Mouse (Mus musculus): Measurements from ENCODE around the gene Tmem115. TPM values are rescaled to one million over a fixed set of nuclear protein-coding genes. Genes with fewer than 3 reads are reported as not detected.

Gene Tmem115
- total RNA-seq, 1 experiment: 42.3 TPM

DNA sequence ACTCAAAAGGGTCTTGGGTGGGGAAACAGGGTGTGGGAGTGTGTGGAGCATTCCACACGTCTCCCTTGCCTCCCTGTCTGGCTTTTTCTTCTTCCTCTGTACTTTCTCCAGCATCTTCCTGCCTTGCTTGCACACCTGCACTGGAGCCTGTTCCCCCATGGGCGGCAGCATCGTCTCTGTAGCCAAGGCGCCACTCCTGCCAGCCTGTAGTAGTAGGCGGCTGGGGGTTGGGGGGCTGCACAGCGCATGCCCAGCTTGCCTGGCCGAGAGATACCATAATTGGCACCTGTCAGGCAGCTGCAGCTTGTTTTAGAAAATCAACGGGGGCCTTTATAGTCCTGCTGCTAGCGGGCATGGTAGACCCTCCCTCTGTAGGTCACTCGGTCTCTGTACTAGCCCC is 25.5 kb upstream of the Tmem115 start:
- Histone ChIP-seq H3K27ac (ENCODE audit: insufficient read depth, low read depth, low read length, poor library complexity, severe bottlenecking) (no peak overlapping the region), H3K4me1 (ENCODE audit: control insufficient read depth in 2 of 2, insufficient read depth in 2 of 2, low read length in 2 of 2, poor library complexity in 1 of 2) (peaks cover 0 to 2% of the 10 kb centered on the region in 2 experiments; a peak in 1 of 4 replicates), H3K4me3 (ENCODE audit: insufficient read depth in 1 of 2, low read depth in 1 of 2, low read length in 2 of 2, poor library complexity in 1 of 2, severe bottlenecking in 1 of 2) (no peak overlapping the region), H3K9me3 (ENCODE audit: control insufficient read depth, insufficient read depth, low read depth, low read length) (no peaks in the 10 kb centered on the region), H3K9ac (ENCODE audit: insufficient read depth, low read depth, low read length, poor library complexity, severe bottlenecking) (no peak overlapping the region), H3K36me3 (ENCODE audit: control insufficient read depth, insufficient read depth, low read length, poor library complexity, severe bottlenecking) (no peaks in the 10 kb centered on the region)
- no peak for DNase-seq (ENCODE audit: low read depth, low spot score)
- in situ Hi-C loops (cut with MboI; ENCODE audit: low sequenced_read_pairs in 2 of 2, unreplicated experiment in 2 of 2): no loop called here
- TF ChIP-seq CHD2 (IDR thresholded peaks at IDR 0.05; ENCODE audit: low read depth, low read length): no peak
- no peak for TF ChIP-seq ZNF384 (IDR thresholded peaks at IDR 0.05; ENCODE audit: low read depth, low read length)
- no peak for TF ChIP-seq ZC3H11A (IDR thresholded peaks at IDR 0.05; ENCODE audit: borderline replicate concordance, low read depth, low read length)
- TF ChIP-seq MAFK (IDR thresholded peaks at IDR 0.05; ENCODE audit: insufficient read depth, low read depth, low read length): no peak
- TF ChIP-seq HCFC1 (IDR thresholded peaks at IDR 0.05; ENCODE audit: borderline replicate concordance, insufficient read depth, low read length): no peak

DNA sequence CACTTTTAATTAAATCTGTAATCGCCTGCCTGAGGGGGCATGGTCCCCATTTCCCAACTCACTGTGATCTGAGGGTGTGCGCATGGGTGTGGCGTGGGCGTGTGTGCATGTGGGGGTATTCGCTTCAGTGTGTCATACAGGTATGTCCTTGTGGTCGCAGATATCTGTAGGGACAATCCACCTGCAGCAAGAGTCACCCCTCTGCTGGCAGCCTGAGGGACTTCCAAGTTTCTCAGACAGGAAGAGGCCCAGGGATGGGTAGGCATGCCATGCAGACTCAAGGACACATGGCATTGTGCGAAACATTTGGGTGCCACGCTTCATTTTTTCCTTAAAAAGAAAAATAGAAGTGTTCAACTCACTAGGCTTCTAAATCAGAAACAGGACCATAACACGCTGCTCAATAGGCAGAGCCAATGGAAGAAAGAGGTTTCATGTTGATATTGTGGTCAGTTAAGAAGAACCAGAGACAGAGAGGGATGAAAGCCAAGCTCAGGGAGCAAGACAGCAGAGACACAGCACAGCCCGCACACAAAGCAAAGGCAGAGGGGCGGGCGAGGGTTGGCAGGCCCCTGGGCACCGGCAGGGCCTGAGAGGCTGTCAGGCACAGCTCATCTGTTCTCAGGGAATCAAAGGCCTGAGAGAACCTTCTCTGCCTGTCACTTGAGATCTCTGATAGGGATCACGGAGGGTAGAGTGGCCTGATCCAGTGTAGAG is 23.2 kb upstream of the Tmem115 start:
- H3K9me3 ChIP-seq (ENCODE audit: control insufficient read depth, insufficient read depth, low read depth, low read length): no peaks in the 10 kb centered on the region
- no peaks in the 10 kb centered on the region for H3K36me3 ChIP-seq (ENCODE audit: control insufficient read depth, insufficient read depth, low read length, poor library complexity, severe bottlenecking)
- no peak overlapping the region for H3K9ac ChIP-seq (ENCODE audit: insufficient read depth, low read depth, low read length, poor library complexity, severe bottlenecking)
- no peak overlapping the region for H3K27ac ChIP-seq (ENCODE audit: insufficient read depth, low read depth, low read length, poor library complexity, severe bottlenecking)
- peaks cover 0 to 3% of the 10 kb centered on the region in 2 experiments; a peak in 1 of 4 replicates for H3K4me1 ChIP-seq (ENCODE audit: control insufficient read depth in 2 of 2, insufficient read depth in 2 of 2, low read length in 2 of 2, poor library complexity in 1 of 2)
- TF ChIP-seq CHD2 (IDR thresholded peaks at IDR 0.05; ENCODE audit: low read depth, low read length) (no peak), ZC3H11A (IDR thresholded peaks at IDR 0.05; ENCODE audit: borderline replicate concordance, low read depth, low read length) (no peak), ZNF384 (IDR thresholded peaks at IDR 0.05; ENCODE audit: low read depth, low read length) (no peak), HCFC1 (IDR thresholded peaks at IDR 0.05; ENCODE audit: borderline replicate concordance, insufficient read depth, low read length) (no peak), MAFK (IDR thresholded peaks at IDR 0.05; ENCODE audit: insufficient read depth, low read depth, low read length) (no peak)
- H3K4me3 ChIP-seq (ENCODE audit: insufficient read depth in 1 of 2, low read depth in 1 of 2, low read length in 2 of 2, poor library complexity in 1 of 2, severe bottlenecking in 1 of 2): no peak overlapping the region
- in situ Hi-C loops (cut with MboI; ENCODE audit: low sequenced_read_pairs in 2 of 2, unreplicated experiment in 2 of 2): loop anchor here (5.0 to 10.0 kb wide), 2 partner anchors 146 to 153 kb away; no protein-coding TSS in a partner anchor
- DNase-seq (ENCODE audit: low read depth, low spot score): no peak

DNA sequence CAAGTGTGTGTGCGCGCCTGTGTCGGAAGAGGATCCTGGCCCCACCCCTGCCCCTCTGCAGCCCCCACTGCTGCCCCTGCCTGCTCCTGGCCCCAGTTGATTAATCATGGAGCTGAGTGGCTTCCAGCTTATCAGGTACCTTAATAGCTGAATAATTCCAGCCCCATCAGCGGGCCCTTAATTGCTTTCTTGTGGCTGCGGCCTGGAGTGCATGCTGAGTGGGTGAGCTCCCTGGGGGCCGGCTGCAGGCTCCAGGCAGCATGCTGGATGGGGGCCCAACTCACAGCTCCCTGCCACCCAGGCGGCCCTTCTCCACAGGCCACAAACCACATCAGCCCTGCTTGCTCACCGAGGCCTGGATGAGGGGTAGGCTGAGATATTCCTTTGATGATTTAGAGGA is 22.3 kb upstream of the Tmem115 start:
- in situ Hi-C loops (cut with MboI; ENCODE audit: low sequenced_read_pairs in 2 of 2, unreplicated experiment in 2 of 2): loop anchor here (5.0 to 10.0 kb wide), 2 partner anchors 147 to 154 kb away; no protein-coding TSS in a partner anchor
- TF ChIP-seq CHD2 (IDR thresholded peaks at IDR 0.05; ENCODE audit: low read depth, low read length): no peak
- no peak for TF ChIP-seq ZNF384 (IDR thresholded peaks at IDR 0.05; ENCODE audit: low read depth, low read length)
- TF ChIP-seq ZC3H11A (IDR thresholded peaks at IDR 0.05; ENCODE audit: borderline replicate concordance, low read depth, low read length): no peak
- TF ChIP-seq MAFK (IDR thresholded peaks at IDR 0.05; ENCODE audit: insufficient read depth, low read depth, low read length): no peak
- TF ChIP-seq HCFC1 (IDR thresholded peaks at IDR 0.05; ENCODE audit: borderline replicate concordance, insufficient read depth, low read length): no peak
- Histone ChIP-seq H3K4me1 (ENCODE audit: control insufficient read depth in 2 of 2, insufficient read depth in 2 of 2, low read length in 2 of 2, poor library complexity in 1 of 2) (peaks cover 0 to 3% of the 10 kb centered on the region in 2 experiments; a peak in 1 of 4 replicates), H3K27ac (ENCODE audit: insufficient read depth, low read depth, low read length, poor library complexity, severe bottlenecking) (no peak overlapping the region), H3K36me3 (ENCODE audit: control insufficient read depth, insufficient read depth, low read length, poor library complexity, severe bottlenecking) (no peaks in the 10 kb centered on the region), H3K4me3 (ENCODE audit: insufficient read depth in 1 of 2, low read depth in 1 of 2, low read length in 2 of 2, poor library complexity in 1 of 2, severe bottlenecking in 1 of 2) (no peak overlapping the region), H3K9me3 (ENCODE audit: control insufficient read depth, insufficient read depth, low read depth, low read length) (no peaks in the 10 kb centered on the region), H3K9ac (ENCODE audit: insufficient read depth, low read depth, low read length, poor library complexity, severe bottlenecking) (no peak overlapping the region)
- DNase-seq (ENCODE audit: low read depth, low spot score): no peak

DNA sequence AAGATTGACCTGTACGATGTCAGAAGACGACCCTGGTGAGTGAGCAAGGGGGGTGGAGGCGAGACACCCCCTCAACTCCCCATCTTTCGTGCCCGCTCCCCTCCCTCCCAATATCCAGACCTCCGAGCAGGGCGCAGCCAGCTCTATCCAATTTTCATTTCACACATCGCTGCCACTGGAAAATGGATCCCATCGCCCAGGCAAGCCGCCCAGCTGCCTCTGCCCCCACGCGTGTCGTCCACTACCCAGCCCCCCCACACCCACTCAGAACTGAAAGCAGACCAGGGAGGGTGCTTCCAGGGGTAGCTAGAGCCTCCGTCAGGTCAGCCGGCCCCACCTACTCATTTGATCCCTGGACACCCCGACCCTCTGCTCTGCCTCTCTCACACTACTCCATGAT is 21.4 kb upstream of the Tmem115 start:
- H3K36me3 ChIP-seq (ENCODE audit: control insufficient read depth, insufficient read depth, low read length, poor library complexity, severe bottlenecking): no peaks in the 10 kb centered on the region
- peaks cover 0 to 3% of the 10 kb centered on the region in 2 experiments; a peak in 1 of 4 replicates for H3K4me1 ChIP-seq (ENCODE audit: control insufficient read depth in 2 of 2, insufficient read depth in 2 of 2, low read length in 2 of 2, poor library complexity in 1 of 2)
- in situ Hi-C loops (cut with MboI; ENCODE audit: low sequenced_read_pairs in 2 of 2, unreplicated experiment in 2 of 2): loop anchor here (5.0 to 10.0 kb wide), 2 partner anchors 148 to 155 kb away; no protein-coding TSS in a partner anchor

More for the DNA sequence above, 21.4 kb upstream of the Tmem115 start:
- no peak overlapping the region for H3K4me3 ChIP-seq (ENCODE audit: insufficient read depth in 1 of 2, low read depth in 1 of 2, low read length in 2 of 2, poor library complexity in 1 of 2, severe bottlenecking in 1 of 2)
- no peak overlapping the region for H3K27ac ChIP-seq (ENCODE audit: insufficient read depth, low read depth, low read length, poor library complexity, severe bottlenecking)
- TF ChIP-seq CHD2 (IDR thresholded peaks at IDR 0.05; ENCODE audit: low read depth, low read length) (no peak), ZC3H11A (IDR thresholded peaks at IDR 0.05; ENCODE audit: borderline replicate concordance, low read depth, low read length) (no peak), MAFK (IDR thresholded peaks at IDR 0.05; ENCODE audit: insufficient read depth, low read depth, low read length) (no peak), ZNF384 (IDR thresholded peaks at IDR 0.05; ENCODE audit: low read depth, low read length) (no peak), HCFC1 (IDR thresholded peaks at IDR 0.05; ENCODE audit: borderline replicate concordance, insufficient read depth, low read length) (no peak)
- no peak for DNase-seq (ENCODE audit: low read depth, low spot score)
- H3K9me3 ChIP-seq (ENCODE audit: control insufficient read depth, insufficient read depth, low read depth, low read length): no peaks in the 10 kb centered on the region
- no peak overlapping the region for H3K9ac ChIP-seq (ENCODE audit: insufficient read depth, low read depth, low read length, poor library complexity, severe bottlenecking)
